Mouse (Mus musculus): ENCODE measurements around the gene Filip1. TPM values are rescaled to one million over a fixed set of nuclear protein-coding genes. Genes with fewer than 3 reads are reported as not detected.

The Filip1 gene
- polyA plus RNA-seq, 1 experiment from 2014 or later = 4.0 TPM

- Histone ChIP-seq H3K4me3 (ENCODE audit: low read depth, low read length) (no peak overlapping the region), H3K36me3 (ENCODE audit: control insufficient read depth, insufficient read depth, low read length) (no peaks in the 10 kb centered on the region), H3K9me3 (replicated peaks; ENCODE audit: control insufficient read depth, low read length, poor library complexity, severe bottlenecking) (no peaks in the 10 kb centered on the region), H3K27me3 (ENCODE audit: control insufficient read depth, insufficient read depth, low read depth, low read length) (no peaks in the 10 kb centered on the region), H3K4me2 (ENCODE audit: low read length) (no peak overlapping the region), H3K4me1 (ENCODE audit: control insufficient read depth, insufficient read depth, low read length) (no peaks in the 10 kb centered on the region), H3K9ac (ENCODE audit: low read depth, low read length) (no peak overlapping the region), H3K27ac (ENCODE audit: low read length) (no peak overlapping the region)
- WGBS = 81% methylated on average over 4 of the region's 4 CpGs
- no peak for ATAC-seq
These were observed 19.6 kb downstream of the Filip1 start for GRCm38 (mm10) chr9:79993066-79993465.

- no peak overlapping the region for H3K9ac ChIP-seq (ENCODE audit: low read depth, low read length)
- no peak overlapping the region for H3K4me2 ChIP-seq (ENCODE audit: low read length)
- H3K9me3 ChIP-seq (replicated peaks; ENCODE audit: control insufficient read depth, low read length, poor library complexity, severe bottlenecking) = no peaks in the 10 kb centered on the region
- no peaks in the 10 kb centered on the region for H3K4me1 ChIP-seq (ENCODE audit: control insufficient read depth, insufficient read depth, low read length)
- H3K27me3 ChIP-seq (ENCODE audit: control insufficient read depth, insufficient read depth, low read depth, low read length) = no peaks in the 10 kb centered on the region
- ATAC-seq = no peak
- no peak overlapping the region for H3K4me3 ChIP-seq (ENCODE audit: low read depth, low read length)
- H3K27ac ChIP-seq (ENCODE audit: low read length) = no peak overlapping the region
- H3K36me3 ChIP-seq (ENCODE audit: control insufficient read depth, insufficient read depth, low read length) = no peaks in the 10 kb centered on the region
- WGBS = 77% methylated on average over 16 of the region's 16 CpGs
These were observed 22.1 kb downstream of the Filip1 start for GRCm38 (mm10) chr9:79990456-79991017.

- Histone ChIP-seq H3K36me3 (ENCODE audit: control insufficient read depth, insufficient read depth, low read length) (no peaks in the 10 kb centered on the region), H3K4me1 (ENCODE audit: control insufficient read depth, insufficient read depth, low read length) (no peaks in the 10 kb centered on the region), H3K9me3 (replicated peaks; ENCODE audit: control insufficient read depth, low read length, poor library complexity, severe bottlenecking) (no peaks in the 10 kb centered on the region), H3K4me3 (ENCODE audit: low read depth, low read length) (no peak overlapping the region), H3K27me3 (ENCODE audit: control insufficient read depth, insufficient read depth, low read depth, low read length) (no peaks in the 10 kb centered on the region), H3K27ac (ENCODE audit: low read length) (no peak overlapping the region), H3K4me2 (ENCODE audit: low read length) (no peak overlapping the region), H3K9ac (ENCODE audit: low read depth, low read length) (no peak overlapping the region)
- no peak for ATAC-seq
- 80% methylated on average over 1 of the region's 1 CpGs for WGBS
These were observed 22.9 kb downstream of the Filip1 start for GRCm38 (mm10) chr9:79989703-79990102.

GRCm38 (mm10) chr9:79989061-79989460 lies 23.6 kb downstream of the Filip1 start:
- 88% methylated on average over 1 of the region's 1 CpGs for whole genome bisulfite sequencing
- no peaks in the 10 kb centered on the region for H3K27me3 ChIP-seq (ENCODE audit: control insufficient read depth, insufficient read depth, low read depth, low read length)
- no peak for ATAC-seq

GRCm38 (mm10) chr9:79983244-79983643 lies 29.4 kb downstream of the Filip1 start:
- no peak overlapping the region for H3K27ac ChIP-seq (ENCODE audit: low read length)
- no peaks in the 10 kb centered on the region for H3K9me3 ChIP-seq (replicated peaks; ENCODE audit: control insufficient read depth, low read length, poor library complexity, severe bottlenecking)
- no peak overlapping the region for H3K4me2 ChIP-seq (ENCODE audit: low read length)
- no peak overlapping the region for H3K4me3 ChIP-seq (ENCODE audit: low read depth, low read length)
- no peak for ATAC-seq
- 92% methylated on average over 10 of the region's 10 CpGs for WGBS
- no peak overlapping the region for H3K9ac ChIP-seq (ENCODE audit: low read depth, low read length)
- H3K27me3 ChIP-seq (ENCODE audit: control insufficient read depth, insufficient read depth, low read depth, low read length) = no peaks in the 10 kb centered on the region
- H3K4me1 ChIP-seq (ENCODE audit: control insufficient read depth, insufficient read depth, low read length) = no peaks in the 10 kb centered on the region
- no peaks in the 10 kb centered on the region for H3K36me3 ChIP-seq (ENCODE audit: control insufficient read depth, insufficient read depth, low read length)

More at GRCm38 (mm10) chr9:79989061-79989460, 23.6 kb downstream of the Filip1 start:
- H3K36me3 ChIP-seq (ENCODE audit: control insufficient read depth, insufficient read depth, low read length) = no peaks in the 10 kb centered on the region
- H3K9me3 ChIP-seq (replicated peaks; ENCODE audit: control insufficient read depth, low read length, poor library complexity, severe bottlenecking) = no peaks in the 10 kb centered on the region
- no peak overlapping the region for H3K4me3 ChIP-seq (ENCODE audit: low read depth, low read length)
- H3K27ac ChIP-seq (ENCODE audit: low read length) = no peak overlapping the region
- H3K4me2 ChIP-seq (ENCODE audit: low read length) = no peak overlapping the region
- H3K4me1 ChIP-seq (ENCODE audit: control insufficient read depth, insufficient read depth, low read length) = no peaks in the 10 kb centered on the region
- H3K9ac ChIP-seq (ENCODE audit: low read depth, low read length) = no peak overlapping the region

GRCm38 (mm10) chr9:79979274-79979673 lies 33.4 kb downstream of the Filip1 start:
- no peak overlapping the region for H3K4me2 ChIP-seq (ENCODE audit: low read length)
- no peak for ATAC-seq
- no peaks in the 10 kb centered on the region for H3K36me3 ChIP-seq (ENCODE audit: control insufficient read depth, insufficient read depth, low read length)
- H3K9ac ChIP-seq (ENCODE audit: low read depth, low read length) = no peak overlapping the region
- H3K9me3 ChIP-seq (replicated peaks; ENCODE audit: control insufficient read depth, low read length, poor library complexity, severe bottlenecking) = no peaks in the 10 kb centered on the region
- peaks cover 6% of the 10 kb centered on the region; the same call in 1 of the 2 replicates for H3K4me1 ChIP-seq (ENCODE audit: control insufficient read depth, insufficient read depth, low read length)
- H3K4me3 ChIP-seq (ENCODE audit: low read depth, low read length) = no peak overlapping the region
- H3K27me3 ChIP-seq (ENCODE audit: control insufficient read depth, insufficient read depth, low read depth, low read length) = no peaks in the 10 kb centered on the region
- 84% methylated on average over 2 of the region's 2 CpGs for WGBS
- H3K27ac ChIP-seq (ENCODE audit: low read length) = no peak overlapping the region

- H3K9ac ChIP-seq (ENCODE audit: low read depth, low read length) = no peak overlapping the region
- H3K4me2 ChIP-seq (ENCODE audit: low read length) = no peak overlapping the region
- no peaks in the 10 kb centered on the region for H3K36me3 ChIP-seq (ENCODE audit: control insufficient read depth, insufficient read depth, low read length)
- no peak for ATAC-seq
- H3K4me3 ChIP-seq (ENCODE audit: low read depth, low read length) = no peak overlapping the region
- no peaks in the 10 kb centered on the region for H3K9me3 ChIP-seq (replicated peaks; ENCODE audit: control insufficient read depth, low read length, poor library complexity, severe bottlenecking)
- H3K27ac ChIP-seq (ENCODE audit: low read length) = no peak overlapping the region
- H3K4me1 ChIP-seq (ENCODE audit: control insufficient read depth, insufficient read depth, low read length) = peaks cover 6% of the 10 kb centered on the region; the same call in 1 of the 2 replicates
- H3K27me3 ChIP-seq (ENCODE audit: control insufficient read depth, insufficient read depth, low read depth, low read length) = no peaks in the 10 kb centered on the region
- 86% methylated on average over 12 of the region's 12 CpGs for WGBS
These were observed 34.2 kb downstream of the Filip1 start for GRCm38 (mm10) chr9:79978228-79979024.

GRCm38 (mm10) chr9:79977549-79977971 lies 35.1 kb downstream of the Filip1 start:
- H3K9me3 ChIP-seq (replicated peaks; ENCODE audit: control insufficient read depth, low read length, poor library complexity, severe bottlenecking) = no peaks in the 10 kb centered on the region
- 13% methylated on average over 13 of the region's 13 CpGs for WGBS
- ATAC-seq = no peak

GRCm38 (mm10) chr9:79976789-79977188 lies 35.9 kb downstream of the Filip1 start:
- H3K4me2 ChIP-seq (ENCODE audit: low read length) = no peak overlapping the region
- H3K27me3 ChIP-seq (ENCODE audit: control insufficient read depth, insufficient read depth, low read depth, low read length) = no peaks in the 10 kb centered on the region
- no peak for ATAC-seq
- no peak overlapping the region for H3K27ac ChIP-seq (ENCODE audit: low read length)
- no peaks in the 10 kb centered on the region for H3K36me3 ChIP-seq (ENCODE audit: control insufficient read depth, insufficient read depth, low read length)
- peaks cover 6% of the 10 kb centered on the region; the same call in 1 of the 2 replicates for H3K4me1 ChIP-seq (ENCODE audit: control insufficient read depth, insufficient read depth, low read length)
- no peaks in the 10 kb centered on the region for H3K9me3 ChIP-seq (replicated peaks; ENCODE audit: control insufficient read depth, low read length, poor library complexity, severe bottlenecking)
- WGBS = 66% methylated on average over 8 of the region's 8 CpGs
- no peak overlapping the region for H3K4me3 ChIP-seq (ENCODE audit: low read depth, low read length)
- H3K9ac ChIP-seq (ENCODE audit: low read depth, low read length) = no peak overlapping the region

More at GRCm38 (mm10) chr9:79977549-79977971, 35.1 kb downstream of the Filip1 start:
- peaks cover 6% of the 10 kb centered on the region; the same call in 1 of the 2 replicates for H3K4me1 ChIP-seq (ENCODE audit: control insufficient read depth, insufficient read depth, low read length)
- no peaks in the 10 kb centered on the region for H3K27me3 ChIP-seq (ENCODE audit: control insufficient read depth, insufficient read depth, low read depth, low read length)
- no peak overlapping the region for H3K9ac ChIP-seq (ENCODE audit: low read depth, low read length)
- peak overlapping the region; percentile 23 for H3K4me3 ChIP-seq (ENCODE audit: low read depth, low read length)
- no peak overlapping the region for H3K27ac ChIP-seq (ENCODE audit: low read length)
- peak overlapping the region; percentile 45 for H3K4me2 ChIP-seq (ENCODE audit: low read length)
- H3K36me3 ChIP-seq (ENCODE audit: control insufficient read depth, insufficient read depth, low read length) = no peaks in the 10 kb centered on the region
